In the genomic region with DNA sequence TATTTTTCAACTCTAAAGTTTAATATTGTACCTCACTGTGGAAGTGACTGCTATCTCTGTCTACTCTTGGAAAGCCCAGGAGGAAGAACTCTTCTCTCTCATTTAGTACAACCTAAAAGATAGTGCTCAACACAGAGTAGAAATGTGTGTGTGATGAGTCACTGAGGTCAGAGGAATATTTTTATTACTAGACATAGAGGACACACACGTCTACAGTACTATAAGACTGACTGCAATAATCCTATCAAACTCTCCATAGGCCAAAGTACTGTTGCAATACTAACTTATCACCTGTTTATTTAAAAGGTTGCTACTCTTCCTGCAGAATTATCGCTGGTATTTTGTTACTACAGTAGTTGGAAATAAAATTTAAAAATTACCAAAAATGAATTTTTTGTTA, we compare ENCODE assay signal across 10 mouse cellular contexts.
"Had no signal": no experiment of that assay in that cellular context is flagged by ENCODE, and none has a peak within 500 bp of the region (broad histone marks: within the 10 kb centered on the region; RNA-seq: fewer than 3 reads in every experiment).

No protein-coding gene starts in this region.

- DNase-seq: retina, postnatal 1 day; right cerebral cortex, adult 18-20 months; right cerebral cortex, postnatal 14 days; right cerebral cortex, postnatal 25 days; right cerebral cortex, postnatal 4 days; thymus, adult 18-20 months; thymus, postnatal 4 days had no signal

- H3K9ac ChIP-seq: neural tube, embryonic 15.5 days; stomach, embryonic 15.5 days had no signal

- H3K4me3 ChIP-seq: neural tube, embryonic 15.5 days; stomach, embryonic 15.5 days had no signal

- H3K9me3 ChIP-seq: neural tube, embryonic 15.5 days; stomach, embryonic 15.5 days had no signal

- H3K4me1 ChIP-seq: neural tube, embryonic 15.5 days; stomach, embryonic 15.5 days had no signal

- H3K27me3 ChIP-seq: neural tube, embryonic 15.5 days; stomach, embryonic 15.5 days had no signal

- H3K27ac ChIP-seq: neural tube, embryonic 15.5 days; stomach, embryonic 15.5 days; stomach, postnatal 0 days had no signal

- H3K4me2 ChIP-seq: neural tube, embryonic 15.5 days; stomach, embryonic 15.5 days had no signal
